Mouse (Mus musculus): ENCODE measurements around the gene Arhgef12.

DNA sequence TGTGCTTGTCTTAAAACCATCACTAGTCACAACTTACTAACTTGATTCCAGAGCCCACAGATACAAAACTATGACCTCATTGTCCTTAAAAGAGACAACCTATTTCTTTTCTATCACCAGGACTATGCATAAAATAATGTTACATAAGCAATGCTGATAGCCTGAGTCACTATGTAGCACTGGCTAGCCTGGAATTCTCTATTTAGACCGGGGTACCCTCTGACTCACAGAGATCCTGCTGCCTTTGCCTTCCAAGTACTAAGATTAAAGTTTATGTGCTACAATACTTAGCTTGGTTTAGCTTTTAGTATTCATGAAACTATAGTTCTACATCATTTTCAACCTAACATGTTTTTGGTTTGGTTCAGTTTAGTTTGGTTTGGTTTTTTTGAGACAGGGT, 92.2 kb downstream of the Arhgef12 start:
- TF ChIP-seq EP300 (optimal IDR thresholded peaks at IDR 0.05): no peak
- no peak for TF ChIP-seq CTCF (IDR thresholded peaks at IDR 0.05; ENCODE audit: low read depth)
